Mouse (Mus musculus): ENCODE measurements around the gene Nell2. TPM values are rescaled to one million over a fixed set of nuclear protein-coding genes. Genes with fewer than 3 reads are reported as not detected.

Nell2 gene
- total RNA-seq, 2 experiments from 2014 or later: not detected

- no peak for DNase-seq (ENCODE audit: low spot score)
- intact Hi-C loops (cut with DNase I): no loop called here
Measured at GRCm38 (mm10) chr15:95028862-95029486, 499.4 kb downstream of the Nell2 start.

Other genes starting within 250 kb of the Nell2 start
- gene Dbx2, start 127.4 kb upstream of the Nell2 start, total RNA-seq (2021): not detected

All from heart, postnatal 25 days (tissue).